Mouse (Mus musculus): ENCODE measurements around the gene Cbr2. TPM values are rescaled to one million over a fixed set of nuclear protein-coding genes. Genes with fewer than 3 reads are reported as not detected.

The Cbr2 gene
- polyA plus RNA-seq, 1 experiment from 2014 or later = 179 TPM

DNA sequence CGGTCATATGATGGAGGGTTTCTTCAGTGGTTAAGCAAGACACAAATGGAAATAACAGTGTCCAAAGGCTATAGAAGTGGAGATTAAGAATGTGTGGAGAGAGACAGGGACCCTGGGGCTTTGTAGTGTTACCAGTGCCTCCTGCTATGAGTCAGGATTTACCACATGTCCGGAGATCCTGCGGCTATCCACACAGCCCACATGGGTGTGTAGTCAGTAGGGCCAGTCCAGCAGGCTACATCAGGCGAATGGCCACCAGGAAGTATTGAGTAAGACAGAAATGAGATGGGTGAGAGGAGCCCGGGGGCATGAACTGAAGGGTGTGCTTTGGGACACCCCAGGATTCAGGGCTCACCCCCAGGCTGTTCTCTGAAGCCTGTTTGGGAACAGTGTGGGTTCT lies 49.2 kb downstream of the Cbr2 start:
- DNase-seq (ENCODE audit: low spot score) = no peak

DNA sequence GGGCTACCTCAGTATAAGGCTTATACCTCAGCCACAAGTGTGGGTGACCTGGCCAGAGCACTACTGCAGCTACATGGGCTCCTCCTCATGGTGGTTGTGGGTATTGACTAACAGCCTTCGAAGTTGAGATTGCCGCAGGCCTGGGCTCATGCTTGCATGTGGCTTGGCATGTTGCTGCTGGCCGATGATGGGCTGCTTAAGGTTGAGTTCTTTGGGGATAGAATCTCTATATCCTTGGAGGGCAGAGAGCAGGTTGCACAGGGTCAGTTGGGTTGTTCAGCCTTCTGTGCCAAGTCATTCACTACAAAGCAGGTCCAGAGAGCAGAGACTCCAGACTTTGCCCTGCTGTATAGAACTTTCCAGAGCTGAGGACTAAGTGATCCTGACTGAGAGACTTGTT lies 52.0 kb downstream of the Cbr2 start:
- DNase-seq (ENCODE audit: low spot score) = no peak

Other genes starting within 250 kb of the Cbr2 start
- 133 and 148 TPM in 2 replicates for gene Mrpl12, start 247.5 kb downstream of the Cbr2 start, polyA plus RNA-seq (2015; fragmentation: Nextera tagmentation; extraction: Ambion mirVana)
- 28.6 and 29.4 TPM in 2 replicates for gene Slc25a10, start 240.3 kb downstream of the Cbr2 start, polyA plus RNA-seq (2015; fragmentation: Nextera tagmentation; extraction: Ambion mirVana)
- 0.14 and 0.18 TPM in 2 replicates for gene Gcgr, start 201.4 kb downstream of the Cbr2 start, polyA plus RNA-seq (2015; fragmentation: Nextera tagmentation; extraction: Ambion mirVana)
- gene Mcrip1, start 182.4 kb downstream of the Cbr2 start, polyA plus RNA-seq (2015; fragmentation: Nextera tagmentation; extraction: Ambion mirVana) = 179 and 196 TPM in 2 replicates
- gene Ppp1r27, start 181.0 kb downstream of the Cbr2 start, polyA plus RNA-seq (2015; fragmentation: Nextera tagmentation; extraction: Ambion mirVana) = 13.7 and 17.1 TPM in 2 replicates
- gene P4hb, start 158.9 kb downstream of the Cbr2 start, polyA plus RNA-seq (2015; fragmentation: Nextera tagmentation; extraction: Ambion mirVana) = 254 and 290 TPM in 2 replicates
- 553 and 615 TPM in 2 replicates for gene Arhgdia, start 150.5 kb downstream of the Cbr2 start, polyA plus RNA-seq (2015; fragmentation: Nextera tagmentation; extraction: Ambion mirVana)
- 571 and 587 TPM in 2 replicates for gene Alyref, start 133.7 kb downstream of the Cbr2 start, polyA plus RNA-seq (2015; fragmentation: Nextera tagmentation; extraction: Ambion mirVana)
- gene Anapc11, start 133.7 kb downstream of the Cbr2 start, polyA plus RNA-seq (2015; fragmentation: Nextera tagmentation; extraction: Ambion mirVana) = 158 and 179 TPM in 2 replicates
- 1.6 and 2.1 TPM in 2 replicates for gene Npb, start 123.6 kb downstream of the Cbr2 start, polyA plus RNA-seq (2015; fragmentation: Nextera tagmentation; extraction: Ambion mirVana)
- gene Pcyt2, start 114.2 kb downstream of the Cbr2 start, polyA plus RNA-seq (2015; fragmentation: Nextera tagmentation; extraction: Ambion mirVana) = 113 and 114 TPM in 2 replicates
- gene Sirt7, start 106.9 kb downstream of the Cbr2 start, polyA plus RNA-seq (2015; fragmentation: Nextera tagmentation; extraction: Ambion mirVana) = 100 and 108 TPM in 2 replicates
- gene Mafg, start 98.5 kb downstream of the Cbr2 start, polyA plus RNA-seq (2015; fragmentation: Nextera tagmentation; extraction: Ambion mirVana) = 16.5 and 18.7 TPM in 2 replicates
- gene Pycr1, start 88.3 kb downstream of the Cbr2 start, polyA plus RNA-seq (2015; fragmentation: Nextera tagmentation; extraction: Ambion mirVana) = 1.7 and 2.9 TPM in 2 replicates
- 0.56 and 0.86 TPM in 2 replicates for gene Myadml2, start 84.0 kb downstream of the Cbr2 start, polyA plus RNA-seq (2015; fragmentation: Nextera tagmentation; extraction: Ambion mirVana)
- 0.18 TPM in 1 of 2 replicates, not detected in the other for gene Notum, start 70.9 kb downstream of the Cbr2 start, polyA plus RNA-seq (2015; fragmentation: Nextera tagmentation; extraction: Ambion mirVana)
- 116 and 120 TPM in 2 replicates for gene Aspscr1, start 59.1 kb downstream of the Cbr2 start, polyA plus RNA-seq (2015; fragmentation: Nextera tagmentation; extraction: Ambion mirVana)
- 191 and 212 TPM in 2 replicates for gene Cenpx, start 18.4 kb downstream of the Cbr2 start, polyA plus RNA-seq (2015; fragmentation: Nextera tagmentation; extraction: Ambion mirVana)
- gene Lrrc45, start 18.2 kb downstream of the Cbr2 start, polyA plus RNA-seq (2015; fragmentation: Nextera tagmentation; extraction: Ambion mirVana) = 32.6 and 33.5 TPM in 2 replicates
- 16.6 and 17.4 TPM in 2 replicates for gene Rac3, start 10.6 kb downstream of the Cbr2 start, polyA plus RNA-seq (2015; fragmentation: Nextera tagmentation; extraction: Ambion mirVana)
- gene Dcxr, start 4.8 kb downstream of the Cbr2 start, polyA plus RNA-seq (2015; fragmentation: Nextera tagmentation; extraction: Ambion mirVana) = 78.7 and 80.4 TPM in 2 replicates
- gene Hmga1b, start 30.7 kb upstream of the Cbr2 start, polyA plus RNA-seq (2015; fragmentation: Nextera tagmentation; extraction: Ambion mirVana) = 9.7 and 11.5 TPM in 2 replicates
- 23.7 and 30.1 TPM in 2 replicates for gene Rfng, start 52.1 kb upstream of the Cbr2 start, polyA plus RNA-seq (2015; fragmentation: Nextera tagmentation; extraction: Ambion mirVana)
- 130 and 134 TPM in 2 replicates for gene Gps1, start 52.2 kb upstream of the Cbr2 start, polyA plus RNA-seq (2015; fragmentation: Nextera tagmentation; extraction: Ambion mirVana)
- gene Dus1l, start 64.3 kb upstream of the Cbr2 start, polyA plus RNA-seq (2015; fragmentation: Nextera tagmentation; extraction: Ambion mirVana) = 87.0 and 92.2 TPM in 2 replicates
- gene Fasn, start 92.4 kb upstream of the Cbr2 start, polyA plus RNA-seq (2015; fragmentation: Nextera tagmentation; extraction: Ambion mirVana) = 22.3 and 25.3 TPM in 2 replicates
- 1.9 and 2.2 TPM in 2 replicates for gene Ccdc57, start 200.8 kb upstream of the Cbr2 start, polyA plus RNA-seq (2015; fragmentation: Nextera tagmentation; extraction: Ambion mirVana)
- 5.2 and 5.5 TPM in 2 replicates for gene Slc16a3, start 216.4 kb upstream of the Cbr2 start, polyA plus RNA-seq (2015; fragmentation: Nextera tagmentation; extraction: Ambion mirVana)